Mouse (Mus musculus) kidney, adult 2 months (tissue): ENCODE data around the gene Ercc2.

Experiments used
- CTCF ChIP-seq: fragments of 200-500 bp; conservative IDR thresholded peaks from 2 replicates; pipeline ENCODE4 v1.5.1; 2011; ENCODE audit warnings: low read depth, mild to moderate bottlenecking, control low read depth, low read length, moderate library complexity, mixed read lengths; ENCODE audit not compliant: insufficient read depth, insufficient read length
- POLR2A ChIP-seq: fragments of 200-500 bp; IDR thresholded peaks from one replicate; pipeline ENCODE4 v1.6.1; 2011; ENCODE audit warnings: low read depth, low read length, control low read depth

GRCm38 (mm10) chr7:19402535-19403112 lies 20.8 kb downstream of the Ercc2 start:
- TF ChIP-seq CTCF (no peak), POLR2A (no peak)
